Mouse (Mus musculus): ENCODE results near the gene Slc15a4. TPM values are rescaled to one million over a fixed set of nuclear protein-coding genes. Genes with fewer than 3 reads are reported as not detected.
A peak's percentile ranks its signal among the peaks of the same experiment; 100 is the strongest.

The Slc15a4 gene
- polyA plus RNA-seq (2016; fragmentation: Nextera tagmentation; extraction: Ambion mirVana) = 26.4 and 28.4 TPM in 2 replicates

- Histone ChIP-seq H3K4me1 (peaks cover 15% of the 10 kb centered on the region), H3K4me3 (peak within 1 kb of the TSS; percentile 64), H3K27me3 (peaks cover 21% of the 10 kb centered on the region; the same call in 1 of the 2 replicates), H3K27ac (replicated peaks) (peak within 1 kb of the TSS; percentile 42), H3K9me3 (no peaks in the 10 kb centered on the region), H3K36me3 (no peaks in the 10 kb centered on the region), H3K9ac (replicated peaks) (peak within 1 kb of the TSS; percentile 83), H3K4me2 (replicated peaks) (peak within 1 kb of the TSS; percentile 97)
- under 1% methylated on average over 60 of the region's 62 CpGs for WGBS
- peak; percentile 87 for ATAC-seq (ENCODE audit: low FRiP score, low read depth)
Observed at GRCm38 (mm10) chr5:127632167-127633145, at the start of gene Slc15a4, which contains the start of gene Glt1d1. Gene Slc15a4 (minus strand): TSS chr5:127632897. Gene Glt1d1 (plus strand): TSS chr5:127632262.

GRCm38 (mm10) chr5:127678501-127678900 is 45.8 kb upstream of the Slc15a4 start:
- Histone ChIP-seq H3K27ac (replicated peaks) (no peak overlapping the region), H3K9ac (replicated peaks) (no peak overlapping the region), H3K4me2 (replicated peaks) (no peak overlapping the region), H3K9me3 (peaks cover 4% of the 10 kb centered on the region; the same call in 1 of the 2 replicates), H3K27me3 (no peaks in the 10 kb centered on the region), H3K36me3 (no peaks in the 10 kb centered on the region), H3K4me1 (no peaks in the 10 kb centered on the region), H3K4me3 (no peak overlapping the region)
- WGBS = 93% methylated on average over 5 of the region's 5 CpGs
- no peak for ATAC-seq (ENCODE audit: low FRiP score, low read depth)

- no peaks in the 10 kb centered on the region for H3K27me3 ChIP-seq
- no peak for ATAC-seq (ENCODE audit: low FRiP score, low read depth)
Observed at GRCm38 (mm10) chr5:127677561-127677960, 44.9 kb upstream of the Slc15a4 start.

GRCm38 (mm10) chr5:127673913-127674312 is 41.2 kb upstream of the Slc15a4 start:
- no peak for ATAC-seq (ENCODE audit: low FRiP score, low read depth)
- Histone ChIP-seq H3K4me2 (replicated peaks) (no peak overlapping the region), H3K4me1 (0 out of 2 replicates have a peak, but pooled peaks cover 3% of the 10 kb centered on the region), H3K27ac (replicated peaks) (no peak overlapping the region), H3K36me3 (no peaks in the 10 kb centered on the region), H3K9ac (replicated peaks) (no peak overlapping the region), H3K27me3 (no peaks in the 10 kb centered on the region), H3K9me3 (peaks cover 4% of the 10 kb centered on the region; the same call in 1 of the 2 replicates), H3K4me3 (no peak overlapping the region)
- WGBS = 93% methylated on average over 8 of the region's 8 CpGs

More at GRCm38 (mm10) chr5:127677561-127677960, 44.9 kb upstream of the Slc15a4 start:
- no peak overlapping the region for H3K27ac ChIP-seq (replicated peaks)
- no peak overlapping the region for H3K4me2 ChIP-seq (replicated peaks)
- H3K4me3 ChIP-seq = no peak overlapping the region
- 95% methylated on average over 2 of the region's 2 CpGs for WGBS
- no peak overlapping the region for H3K9ac ChIP-seq (replicated peaks)
- no peaks in the 10 kb centered on the region for H3K36me3 ChIP-seq
- peaks cover 4% of the 10 kb centered on the region; the same call in 1 of the 2 replicates for H3K9me3 ChIP-seq
- H3K4me1 ChIP-seq = no peaks in the 10 kb centered on the region

- WGBS = 93% methylated on average over 5 of the region's 5 CpGs
- H3K27me3 ChIP-seq = no peaks in the 10 kb centered on the region
- ATAC-seq (ENCODE audit: low FRiP score, low read depth) = no peak
- H3K36me3 ChIP-seq = 0 out of 2 replicates have a peak, but pooled peaks cover 7% of the 10 kb centered on the region
- H3K4me2 ChIP-seq (replicated peaks) = no peak overlapping the region
- H3K4me3 ChIP-seq = no peak overlapping the region
- H3K27ac ChIP-seq (replicated peaks) = no peak overlapping the region
- H3K4me1 ChIP-seq = no peaks in the 10 kb centered on the region
- H3K9me3 ChIP-seq = 0 out of 2 replicates have a peak, but pooled peaks cover 8% of the 10 kb centered on the region
- H3K9ac ChIP-seq (replicated peaks) = no peak overlapping the region
Observed at GRCm38 (mm10) chr5:127660979-127661378, 28.3 kb upstream of the Slc15a4 start.

GRCm38 (mm10) chr5:127660267-127660666 is 27.6 kb upstream of the Slc15a4 start:
- no peak overlapping the region for H3K4me3 ChIP-seq
- WGBS = 62% methylated on average over 5 of the region's 5 CpGs

GRCm38 (mm10) chr5:127659312-127659711 is 26.6 kb upstream of the Slc15a4 start:
- ATAC-seq (ENCODE audit: low FRiP score, low read depth) = no peak
- Histone ChIP-seq H3K27ac (replicated peaks) (no peak overlapping the region), H3K9me3 (0 out of 2 replicates have a peak, but pooled peaks cover 8% of the 10 kb centered on the region), H3K4me2 (replicated peaks) (no peak overlapping the region), H3K9ac (replicated peaks) (no peak overlapping the region), H3K27me3 (no peaks in the 10 kb centered on the region), H3K36me3 (0 out of 2 replicates have a peak, but pooled peaks cover 7% of the 10 kb centered on the region), H3K4me3 (no peak overlapping the region), H3K4me1 (no peaks in the 10 kb centered on the region)
- WGBS = 85% methylated on average over 3 of the region's 3 CpGs

More at GRCm38 (mm10) chr5:127660267-127660666, 27.6 kb upstream of the Slc15a4 start:
- H3K4me2 ChIP-seq (replicated peaks) = no peak overlapping the region
- H3K36me3 ChIP-seq = 0 out of 2 replicates have a peak, but pooled peaks cover 7% of the 10 kb centered on the region
- H3K27me3 ChIP-seq = no peaks in the 10 kb centered on the region
- 0 out of 2 replicates have a peak, but pooled peaks cover 8% of the 10 kb centered on the region for H3K9me3 ChIP-seq
- H3K9ac ChIP-seq (replicated peaks) = no peak overlapping the region
- H3K4me1 ChIP-seq = no peaks in the 10 kb centered on the region
- no peak for ATAC-seq (ENCODE audit: low FRiP score, low read depth)
- H3K27ac ChIP-seq (replicated peaks) = no peak overlapping the region

GRCm38 (mm10) chr5:127658257-127658656 is 25.6 kb upstream of the Slc15a4 start:
- ATAC-seq (ENCODE audit: low FRiP score, low read depth) = no peak
- no peak overlapping the region for H3K4me3 ChIP-seq
- H3K9me3 ChIP-seq = 0 out of 2 replicates have a peak, but pooled peaks cover 8% of the 10 kb centered on the region
- H3K36me3 ChIP-seq = 0 out of 2 replicates have a peak, but pooled peaks cover 7% of the 10 kb centered on the region
- H3K4me1 ChIP-seq = no peaks in the 10 kb centered on the region
- 88% methylated on average over 2 of the region's 2 CpGs for WGBS
- no peak overlapping the region for H3K27ac ChIP-seq (replicated peaks)
- no peak overlapping the region for H3K9ac ChIP-seq (replicated peaks)
- no peak overlapping the region for H3K4me2 ChIP-seq (replicated peaks)
- H3K27me3 ChIP-seq = no peaks in the 10 kb centered on the region

GRCm38 (mm10) chr5:127649077-127649476 is 16.4 kb upstream of the Slc15a4 start:
- 0 out of 2 replicates have a peak, but pooled peaks cover 5% of the 10 kb centered on the region for H3K9me3 ChIP-seq
- H3K4me1 ChIP-seq = no peaks in the 10 kb centered on the region
- no peak overlapping the region for H3K4me3 ChIP-seq
- no peak overlapping the region for H3K4me2 ChIP-seq (replicated peaks)
- H3K36me3 ChIP-seq = 0 out of 2 replicates have a peak, but pooled peaks cover 9% of the 10 kb centered on the region
- no peak overlapping the region for H3K9ac ChIP-seq (replicated peaks)
- ATAC-seq (ENCODE audit: low FRiP score, low read depth) = no peak
- H3K27ac ChIP-seq (replicated peaks) = no peak overlapping the region
- H3K27me3 ChIP-seq = no peaks in the 10 kb centered on the region

GRCm38 (mm10) chr5:127648046-127648445 is 15.3 kb upstream of the Slc15a4 start:
- H3K9ac ChIP-seq (replicated peaks) = no peak overlapping the region
- WGBS = 81% methylated on average over 6 of the region's 6 CpGs

GRCm38 (mm10) chr5:127641185-127641958 is 8.7 kb upstream of the Slc15a4 start:
- Histone ChIP-seq H3K4me1 (no peaks in the 10 kb centered on the region), H3K4me2 (replicated peaks) (no peak overlapping the region), H3K9me3 (peaks cover 3% of the 10 kb centered on the region; the same call in 1 of the 2 replicates), H3K27ac (replicated peaks) (no peak overlapping the region), H3K4me3 (no peak overlapping the region), H3K9ac (replicated peaks) (no peak overlapping the region), H3K36me3 (no peaks in the 10 kb centered on the region), H3K27me3 (no peaks in the 10 kb centered on the region)
- 93% methylated on average over 15 of the region's 15 CpGs for WGBS
- ATAC-seq (ENCODE audit: low FRiP score, low read depth) = no peak

More at GRCm38 (mm10) chr5:127648046-127648445, 15.3 kb upstream of the Slc15a4 start:
- no peak overlapping the region for H3K27ac ChIP-seq (replicated peaks)
- no peaks in the 10 kb centered on the region for H3K27me3 ChIP-seq
- 0 out of 2 replicates have a peak, but pooled peaks cover 7% of the 10 kb centered on the region for H3K36me3 ChIP-seq
- H3K4me2 ChIP-seq (replicated peaks) = no peak overlapping the region
- H3K4me1 ChIP-seq = no peaks in the 10 kb centered on the region
- no peak for ATAC-seq (ENCODE audit: low FRiP score, low read depth)
- H3K4me3 ChIP-seq = no peak overlapping the region
- 0 out of 2 replicates have a peak, but pooled peaks cover 5% of the 10 kb centered on the region for H3K9me3 ChIP-seq
